Mouse (Mus musculus) CH12.LX (cell line): ENCODE results near the gene C1qtnf5.

ENCODE experiments used
- CTCF ChIP-seq, 2 experiments: IDR thresholded peaks in 1 of 2; conservative IDR thresholded peaks in 1 of 2; 2 replicates each; pipeline ENCODE4 v1.5.1; 2011 to 2012; ENCODE audit warnings: low read depth in 2 of 2, low read length in 2 of 2, improper control_type of control experiment in 1 of 2, inconsistent platforms in 1 of 2, mild to moderate bottlenecking in 1 of 2, moderate library complexity in 1 of 2
- HCFC1 ChIP-seq: IDR thresholded peaks from 2 replicates; pipeline ENCODE4 v1.6.1; 2012; ENCODE audit warnings: low read depth, mild to moderate bottlenecking, inconsistent platforms, low read length, improper control_type of control experiment
- MAFK ChIP-seq: IDR thresholded peaks from 2 replicates; pipeline ENCODE4 v1.6.1; 2011; ENCODE audit warnings: low read length, improper control_type of control experiment; ENCODE audit not compliant: insufficient replicate concordance
- RCOR1 ChIP-seq: conservative IDR thresholded peaks from 2 replicates; pipeline ENCODE4 v1.6.1; 2012; ENCODE audit warnings: low read depth, mild to moderate bottlenecking, inconsistent platforms, low read length, improper control_type of control experiment
- UBTF ChIP-seq: IDR thresholded peaks from 2 replicates; pipeline ENCODE4 v1.6.1; 2012; ENCODE audit warnings: low read depth, mild to moderate bottlenecking, inconsistent platforms, low read length, improper control_type of control experiment, moderate library complexity
- USF1 ChIP-seq: IDR thresholded peaks from 2 replicates; pipeline ENCODE4 v1.6.1; 2014; ENCODE audit warnings: low read depth, mild to moderate bottlenecking, inconsistent platforms, low read length, improper control_type of control experiment
- ZMIZ1 ChIP-seq: IDR thresholded peaks from 2 replicates; pipeline ENCODE4 v1.6.1; 2012; ENCODE audit warnings: low read depth, mild to moderate bottlenecking, inconsistent platforms, low read length, improper control_type of control experiment
- ZNF384 ChIP-seq: IDR thresholded peaks from 2 replicates; pipeline ENCODE4 v1.6.1; 2012; ENCODE audit warnings: low read depth, low read length, improper control_type of control experiment, inconsistent platforms

GRCm38 (mm10) chr9:44077266-44077910 is 29.7 kb upstream of the C1qtnf5 start:
- TF ChIP-seq CTCF (conservative IDR thresholded peaks at IDR 0.05 in 1 of 2, IDR thresholded peaks at IDR 0.05 in 1 of 2; ENCODE audit: low read depth in 2 of 2, low read length in 2 of 2) (no peak), ZMIZ1 (no peak), UBTF (no peak), RCOR1 (no peak), MAFK (no peak), ZNF384 (no peak), HCFC1 (no peak), USF1 (no peak)
